24 mouse cellular contexts compared by ENCODE assay signal in the genomic region with DNA sequence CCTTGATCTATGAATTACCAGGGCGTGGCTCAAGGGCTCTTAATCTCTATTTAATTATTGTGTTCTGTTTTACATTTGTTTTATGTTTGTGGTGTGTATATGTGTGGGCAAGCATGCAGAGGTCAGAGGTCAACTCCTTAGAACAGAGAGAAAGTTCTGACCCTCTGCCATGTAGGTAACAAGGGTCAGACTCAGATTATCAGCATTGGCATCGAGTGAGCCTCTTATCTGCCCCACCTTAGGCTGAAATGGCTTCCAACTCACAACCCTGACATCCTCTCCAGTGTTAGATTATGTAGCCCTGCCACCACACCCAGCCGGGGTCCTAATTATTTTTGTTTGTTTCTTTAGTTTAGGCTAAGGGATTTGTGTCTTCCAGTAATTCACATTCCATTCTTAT. TPM values are rescaled to one million over a fixed set of nuclear protein-coding genes. Genes with fewer than 3 reads are reported as not detected.
"Had no signal": no experiment of that assay in that cellular context is flagged by ENCODE, and none has a peak within 500 bp of the region (broad histone marks: within the 10 kb centered on the region; RNA-seq: fewer than 3 reads in every experiment).

No protein-coding gene starts in this region.

- H3K4me3 ChIP-seq: lung, embryonic 15.5 days; megakaryocyte, embryonic 14.5 days; midbrain, embryonic 10.5 days; midbrain, embryonic 12.5 days; myocyte; neural tube, embryonic 13.5 days; neural tube, embryonic 15.5 days; stomach, embryonic 15.5 days had no signal

- H3K27me3 ChIP-seq: neural tube, embryonic 15.5 days; stomach, embryonic 15.5 days had no signal

- H3K36me3 ChIP-seq: lung, embryonic 15.5 days; midbrain, embryonic 10.5 days; midbrain, embryonic 12.5 days; neural tube, embryonic 13.5 days; neural tube, embryonic 15.5 days; stomach, embryonic 15.5 days had no signal

- H3K4me1 ChIP-seq: lung, embryonic 15.5 days; midbrain, embryonic 10.5 days; midbrain, embryonic 12.5 days; neural tube, embryonic 13.5 days; neural tube, embryonic 15.5 days; stomach, embryonic 15.5 days had no signal

- H3K9ac ChIP-seq: liver, postnatal 0 days; lung, embryonic 15.5 days; midbrain, embryonic 12.5 days; neural tube, embryonic 13.5 days; neural tube, embryonic 15.5 days; stomach, embryonic 15.5 days had no signal

- DNase-seq: liver, postnatal 0 days; lung, adult 2 months; lung, postnatal 14 days; lung, postnatal 36 days; midbrain, embryonic 14.5 days; retina, postnatal 1 day; right cerebral cortex, adult 18-20 months; right cerebral cortex, postnatal 25 days; right cerebral cortex, postnatal 4 days; thymus, adult 2 months; thymus, postnatal 25 days; thymus, postnatal 4 days had no signal

- H3K27ac ChIP-seq: lung, embryonic 15.5 days; macrophage; midbrain, embryonic 10.5 days; midbrain, embryonic 12.5 days; neural tube, embryonic 13.5 days; neural tube, embryonic 15.5 days; stomach, embryonic 15.5 days; stomach, postnatal 0 days had no signal

- ATAC-seq: liver, postnatal 0 days; lung, postnatal 0 days; midbrain, embryonic 16.5 days had no signal

RNA-seq across cellular contexts. Expression of gene Arhgef25, which starts 31.4 kb away (rescaled TPM):
- polyA plus RNA-seq: macrophage had no signal
